Mouse (Mus musculus): Measurements from ENCODE around the gene Mark4.

- no peak for TF ChIP-seq CTCF (IDR thresholded peaks at IDR 0.05; ENCODE audit: low read depth)
- TF ChIP-seq EP300 (IDR thresholded peaks at IDR 0.05; ENCODE audit: low read depth) = no peak
Observed at GRCm38 (mm10) chr7:19427999-19428650, 30.5 kb downstream of the Mark4 start.
